Mouse (Mus musculus) liver, adult 2 months (tissue): ENCODE results near the gene Ddx6. TPM values are rescaled to one million over a fixed set of nuclear protein-coding genes. Genes with fewer than 3 reads are reported as not detected.

Experiments used
- DNase-seq: peaks from one replicate; pipeline ENCODE4 v3.0.0-alpha.2; 2011; ENCODE audit warnings: low read depth, low spot score; ENCODE audit errors: extremely low read depth
- H3K27ac ChIP-seq: fragments of 200-500 bp; replicated peaks from 2 replicates; pipeline ENCODE4 v1.5.1; 2012; ENCODE audit warnings: low read depth, mild to moderate bottlenecking, control low read depth, inconsistent platforms, low read length; ENCODE audit not compliant: insufficient read depth
- H3K27me3 ChIP-seq: fragments of 200-500 bp; 2 replicates; pipeline ENCODE4 v1.6.1; 2012; ENCODE audit warnings: mild to moderate bottlenecking, moderate library complexity, low read length, inconsistent platforms; ENCODE audit not compliant: control insufficient read depth, insufficient read depth
- H3K36me3 ChIP-seq: fragments of 200-500 bp; 2 replicates; pipeline ENCODE4 v1.6.1; 2012; ENCODE audit warnings: low read length, inconsistent platforms; ENCODE audit not compliant: control insufficient read depth, insufficient read depth
- H3K4me1 ChIP-seq: fragments of 200-500 bp; 2 replicates; pipeline ENCODE4 v1.6.1; 2011; ENCODE audit warnings: low read length; ENCODE audit not compliant: control insufficient read depth, insufficient read depth
- H3K4me3 ChIP-seq: fragments of 200-500 bp; 2 replicates; pipeline ENCODE4 v1.5.1; 2011; ENCODE audit warnings: low read depth, mild to moderate bottlenecking, control low read depth, low read length, moderate library complexity; ENCODE audit not compliant: insufficient read depth
- H3K79me2 ChIP-seq: fragments of 200-500 bp; 2 replicates; pipeline ENCODE4 v1.6.1; 2012; ENCODE audit warnings: inconsistent platforms, mild to moderate bottlenecking, low read length, moderate library complexity; ENCODE audit not compliant: control insufficient read depth, insufficient read depth
- H3K9ac ChIP-seq: fragments of 200-500 bp; 2 replicates; pipeline ENCODE4 v1.6.1; 2012; ENCODE audit warnings: low read depth, mild to moderate bottlenecking, control low read depth, inconsistent platforms, low read length
- CTCF ChIP-seq: fragments of 200-500 bp; IDR thresholded peaks from 2 replicates; pipeline ENCODE4 v1.5.1; 2011; ENCODE audit warnings: low read depth, low read length, control low read depth
- POLR2A ChIP-seq: fragments of 200-500 bp; IDR thresholded peaks from 2 replicates; pipeline ENCODE4 v1.6.1; 2011; ENCODE audit warnings: low read length, control low read depth; ENCODE audit not compliant: insufficient read depth; ENCODE audit errors: extremely low read depth
- WGBS: fragments of 180-500 bp; shearing (Covaris S2); methylation state at CpG from one replicate; pipeline ENCODE4 v1.1.7; 2018; 5-methylcytosine and 5-hydroxymethylcytosine counted together
- polyA plus RNA-seq: library from polyadenylated mRNA; depleted of rRNA; stranded (reverse); fragments of >200 nt; gene quantifications from 2 replicates; pipeline ENCODE4 v1.2.3, GENCODE M21; 2012; rRNA removed
- total RNA-seq: library from RNA; depleted of rRNA; stranded (reverse); fragments of >200 nt; gene quantifications from 2 replicates; pipeline ENCODE4 v1.2.3, GENCODE M21; 2014; rRNA removed

Ddx6 gene
- total and polyA plus RNA-seq, 2 experiments = 8.8 to 58.7 TPM

DNA sequence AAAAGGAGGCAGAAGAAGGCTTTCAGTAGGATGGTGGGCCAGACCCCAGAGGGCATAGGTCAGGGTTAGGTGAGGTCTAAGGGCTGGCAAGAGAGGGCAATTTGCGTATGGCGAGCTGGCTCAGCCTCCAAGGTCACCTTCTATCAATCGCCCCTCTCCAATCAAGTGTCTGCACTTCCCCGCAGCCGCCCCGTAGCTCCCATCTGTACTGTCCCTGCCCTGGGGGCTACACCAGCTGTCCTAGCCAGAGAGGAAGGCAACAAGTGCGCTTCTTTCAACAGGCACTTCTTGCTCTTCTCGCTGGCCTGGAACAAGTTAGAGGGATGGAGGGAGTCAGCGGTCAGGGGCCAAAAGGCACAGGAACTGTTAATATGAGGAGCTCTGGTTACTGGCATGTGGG is 83.3 kb downstream of the Ddx6 start:
- Histone ChIP-seq H3K27me3 (no peaks in the 10 kb centered on the region), H3K36me3 (no peaks in the 10 kb centered on the region), H3K4me1 (peaks cover 16% of the 10 kb centered on the region), H3K9ac (no peak overlapping the region), H3K27ac (no peak overlapping the region), H3K4me3 (no peak overlapping the region), H3K79me2 (no peaks in the 10 kb centered on the region)
- DNase-seq = no peak
- TF ChIP-seq POLR2A = no peak
- no peak for TF ChIP-seq CTCF
- WGBS = 93% methylated on average over 9 of the region's 9 CpGs

Other genes starting within 250 kb of the Ddx6 start
- 14.5 and 22.0 TPM in 2 replicates for gene Vps11, start 243.2 kb upstream of the Ddx6 start, total RNA-seq
- 15.9 and 17.0 TPM in 2 replicates for gene Vps11, start 243.2 kb upstream of the Ddx6 start, polyA plus RNA-seq
- 87.8 and 131 TPM in 2 replicates for gene Hyou1, start 225.4 kb upstream of the Ddx6 start, total RNA-seq
- gene Hyou1, start 225.4 kb upstream of the Ddx6 start, polyA plus RNA-seq = 75.0 and 111 TPM in 2 replicates
- 250 and 307 TPM in 2 replicates for gene Slc37a4, start 208.0 kb upstream of the Ddx6 start, total RNA-seq
- 153 and 185 TPM in 2 replicates for gene Slc37a4, start 208.0 kb upstream of the Ddx6 start, polyA plus RNA-seq
- gene Rps25, start 197.8 kb upstream of the Ddx6 start, total RNA-seq = 455 and 516 TPM in 2 replicates
- gene Rps25, start 197.8 kb upstream of the Ddx6 start, polyA plus RNA-seq = 82.7 and 98.8 TPM in 2 replicates
- 31.0 and 35.0 TPM in 2 replicates for gene Trappc4, start 197.3 kb upstream of the Ddx6 start, total RNA-seq
- gene Trappc4, start 197.3 kb upstream of the Ddx6 start, polyA plus RNA-seq = 28.0 and 30.7 TPM in 2 replicates
- gene Ccdc84, start 186.3 kb upstream of the Ddx6 start, total RNA-seq = 8.8 and 10.2 TPM in 2 replicates
- gene Ccdc84, start 186.3 kb upstream of the Ddx6 start, polyA plus RNA-seq = 14.7 and 22.0 TPM in 2 replicates
- gene Foxr1, start 163.8 kb upstream of the Ddx6 start, total RNA-seq = not detected in 2 replicates
- not detected in 2 replicates for gene Foxr1, start 163.8 kb upstream of the Ddx6 start, polyA plus RNA-seq
- gene Upk2, start 149.9 kb upstream of the Ddx6 start, total RNA-seq = not detected in 2 replicates
- not detected in 2 replicates for gene Upk2, start 149.9 kb upstream of the Ddx6 start, polyA plus RNA-seq
- 5.4 and 5.9 TPM in 2 replicates for gene Bcl9l, start 122.1 kb upstream of the Ddx6 start, total RNA-seq
- gene Bcl9l, start 122.1 kb upstream of the Ddx6 start, polyA plus RNA-seq = 26.0 and 27.9 TPM in 2 replicates
- gene Cxcr5, start 43.0 kb upstream of the Ddx6 start, total RNA-seq = 0.18 and 0.20 TPM in 2 replicates
- 0.24 and 1.4 TPM in 2 replicates for gene Cxcr5, start 43.0 kb upstream of the Ddx6 start, polyA plus RNA-seq
- gene Treh, start 68.3 kb downstream of the Ddx6 start, total RNA-seq = 0.34 and 0.37 TPM in 2 replicates
- gene Treh, start 68.3 kb downstream of the Ddx6 start, polyA plus RNA-seq = 0.15 and 0.17 TPM in 2 replicates
- gene Phldb1, start 130.3 kb downstream of the Ddx6 start, total RNA-seq = 2.2 and 4.6 TPM in 2 replicates
- 2.6 and 5.9 TPM in 2 replicates for gene Phldb1, start 130.3 kb downstream of the Ddx6 start, polyA plus RNA-seq
- gene Arcn1, start 163.0 kb downstream of the Ddx6 start, total RNA-seq = 94.1 and 98.6 TPM in 2 replicates
- 32.0 and 33.1 TPM in 2 replicates for gene Arcn1, start 163.0 kb downstream of the Ddx6 start, polyA plus RNA-seq
- 27.5 and 33.2 TPM in 2 replicates for gene Ift46, start 163.0 kb downstream of the Ddx6 start, total RNA-seq
- 24.3 and 33.5 TPM in 2 replicates for gene Ift46, start 163.0 kb downstream of the Ddx6 start, polyA plus RNA-seq
- 17.1 and 23.8 TPM in 2 replicates for gene Tmem25, start 194.4 kb downstream of the Ddx6 start, total RNA-seq
- 67.0 and 77.3 TPM in 2 replicates for gene Tmem25, start 194.4 kb downstream of the Ddx6 start, polyA plus RNA-seq
- 1,192 and 1,193 TPM in 2 replicates for gene Ttc36, start 198.2 kb downstream of the Ddx6 start, total RNA-seq
- 2,094 and 2,442 TPM in 2 replicates for gene Ttc36, start 198.2 kb downstream of the Ddx6 start, polyA plus RNA-seq